Mouse (Mus musculus): ENCODE measurements around the gene E2f1.

DNA sequence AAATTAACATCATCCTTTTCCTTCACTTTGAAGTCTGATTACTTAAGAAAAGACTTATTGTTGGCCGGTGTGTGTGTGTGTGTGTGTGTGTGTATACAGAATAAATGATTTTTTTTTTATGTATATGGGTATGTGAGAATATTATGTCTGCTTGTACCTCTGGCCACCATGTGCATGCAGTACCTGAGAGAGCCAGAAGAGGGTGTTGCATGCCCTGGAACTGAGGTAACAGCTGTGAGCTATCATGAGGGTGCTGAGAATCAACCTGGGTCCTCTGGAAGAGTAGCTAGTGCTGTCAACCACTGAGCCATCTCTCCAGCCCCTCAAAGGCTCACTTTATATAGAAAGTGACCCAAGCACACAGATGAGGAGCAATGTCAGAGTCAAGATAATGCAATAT, 11.7 kb upstream of the E2f1 start:
- TF ChIP-seq GATA1 (IDR thresholded peaks at IDR 0.05; ENCODE audit: borderline replicate concordance, low read length) (no peak), FLI1 (IDR thresholded peaks at IDR 0.05; ENCODE audit: low read length) (no peak)

Data from megakaryocyte, embryonic 14.5 days (primary cell).